Mouse (Mus musculus): Measurements from ENCODE around the gene Dip2a. TPM values are rescaled to one million over a fixed set of nuclear protein-coding genes. Genes with fewer than 3 reads are reported as not detected.

Dip2a gene
- polyA plus RNA-seq, 1 experiment: not detected

- TF ChIP-seq CTCF (IDR thresholded peaks at IDR 0.05; ENCODE audit: insufficient read depth, low read depth, low read length): no peak
- no peak for TF ChIP-seq POLR2A (IDR thresholded peaks at IDR 0.05; ENCODE audit: insufficient read depth, low read depth, low read length)
- Histone ChIP-seq H3K4me3 (ENCODE audit: insufficient read depth, low read depth, low read length) (no peak overlapping the region), H3K27ac (ENCODE audit: insufficient read depth, low read depth, low read length) (no peak overlapping the region), H3K4me1 (ENCODE audit: control insufficient read depth, insufficient read depth, low read length) (no peaks in the 10 kb centered on the region)
- 96% methylated on average over 7 of the region's 7 CpGs for WGBS
Measured at GRCm38 (mm10) chr10:76210806-76211205, 134.3 kb downstream of the Dip2a start.

Other genes starting within 250 kb of the Dip2a start
- not detected in 2 replicates for gene Slc5a4b, start 234.3 kb downstream of the Dip2a start, polyA plus RNA-seq (2012; ENCODE audit: insufficient read depth, insufficient read length, low replicate concordance, missing spikeins)
- gene Slc5a4a, start 197.8 kb downstream of the Dip2a start, polyA plus RNA-seq (2012; ENCODE audit: insufficient read depth, insufficient read length, low replicate concordance, missing spikeins): not detected in 2 replicates
- not detected in 2 replicates for gene Prmt2, start 107.4 kb downstream of the Dip2a start, polyA plus RNA-seq (2012; ENCODE audit: insufficient read depth, insufficient read length, low replicate concordance, missing spikeins)
- 277 TPM in 1 of 2 replicates, not detected in the other for gene S100b, start 91.4 kb downstream of the Dip2a start, polyA plus RNA-seq (2012; ENCODE audit: insufficient read depth, insufficient read length, low replicate concordance, missing spikeins)
- gene AC141477.1, start 95.2 kb upstream of the Dip2a start, polyA plus RNA-seq (2012; ENCODE audit: insufficient read depth, insufficient read length, low replicate concordance, missing spikeins): not detected in 2 replicates
- not detected in 2 replicates for gene Pcnt, start 97.5 kb upstream of the Dip2a start, polyA plus RNA-seq (2012; ENCODE audit: insufficient read depth, insufficient read length, low replicate concordance, missing spikeins)
- not detected in 2 replicates for gene 2610028H24Rik, start 103.8 kb upstream of the Dip2a start, polyA plus RNA-seq (2012; ENCODE audit: insufficient read depth, insufficient read length, low replicate concordance, missing spikeins)
- not detected in 2 replicates for gene Mcm3ap, start 123.6 kb upstream of the Dip2a start, polyA plus RNA-seq (2012; ENCODE audit: insufficient read depth, insufficient read length, low replicate concordance, missing spikeins)
- gene Ybey, start 123.8 kb upstream of the Dip2a start, polyA plus RNA-seq (2012; ENCODE audit: insufficient read depth, insufficient read length, low replicate concordance, missing spikeins): not detected in 2 replicates
- gene Lss, start 186.3 kb upstream of the Dip2a start, polyA plus RNA-seq (2012; ENCODE audit: insufficient read depth, insufficient read length, low replicate concordance, missing spikeins): not detected in 2 replicates
- not detected in 2 replicates for gene Spatc1l, start 217.0 kb upstream of the Dip2a start, polyA plus RNA-seq (2012; ENCODE audit: insufficient read depth, insufficient read length, low replicate concordance, missing spikeins)
- gene Ftcd, start 230.4 kb upstream of the Dip2a start, polyA plus RNA-seq (2012; ENCODE audit: insufficient read depth, insufficient read length, low replicate concordance, missing spikeins): not detected in 2 replicates